Mouse (Mus musculus) CH12.LX (cell line): ENCODE data around the gene Ubxn10.

Experiments
- CTCF ChIP-seq, 2 experiments: IDR thresholded peaks in 1 of 2; conservative IDR thresholded peaks in 1 of 2; 2 replicates each; pipeline ENCODE4 v1.5.1; 2011 to 2012; ENCODE audit warnings: low read depth in 2 of 2, low read length in 2 of 2, improper control_type of control experiment in 1 of 2, inconsistent platforms in 1 of 2, mild to moderate bottlenecking in 1 of 2, moderate library complexity in 1 of 2
- ZNF384 ChIP-seq: IDR thresholded peaks from 2 replicates; pipeline ENCODE4 v1.6.1; 2012; ENCODE audit warnings: low read depth, low read length, improper control_type of control experiment, inconsistent platforms

DNA sequence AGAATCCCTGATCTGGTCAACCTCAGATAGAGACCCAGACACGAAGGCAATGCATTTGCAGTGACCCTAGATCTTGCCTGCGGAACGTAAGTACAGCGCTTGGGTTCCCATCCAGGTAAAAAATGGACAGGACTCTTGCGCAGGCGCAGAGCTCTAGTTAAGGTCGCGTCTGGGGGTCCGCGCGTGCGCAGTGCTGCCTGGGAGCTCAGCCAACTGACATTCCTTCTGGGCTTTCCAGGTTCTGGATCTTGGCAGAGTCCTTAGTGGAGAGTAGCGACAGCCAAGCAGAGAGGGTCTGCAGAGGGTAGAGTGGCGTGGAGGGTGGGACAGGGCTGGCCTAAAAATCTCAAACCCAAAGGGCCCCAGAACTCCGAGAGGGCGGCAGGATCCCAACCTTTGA lies 59.4 kb downstream of the Ubxn10 start:
- TF ChIP-seq ZNF384 (no peak), CTCF (conservative IDR thresholded peaks at IDR 0.05 in 1 of 2, IDR thresholded peaks at IDR 0.05 in 1 of 2; ENCODE audit: low read depth in 2 of 2, low read length in 2 of 2) (no peak)
